Mouse (Mus musculus): Measurements from ENCODE around the gene Ghrl. TPM values are rescaled to one million over a fixed set of nuclear protein-coding genes. Genes with fewer than 3 reads are reported as not detected.
"Not testable (repeated sequence)": the region's sequence is repeated elsewhere in the genome, so short reads cannot be mapped to it uniquely, and the experiment has no call there.

Gene Ghrl
- polyA plus RNA-seq, 2 experiments from 2014 or later, result not detected

DNA sequence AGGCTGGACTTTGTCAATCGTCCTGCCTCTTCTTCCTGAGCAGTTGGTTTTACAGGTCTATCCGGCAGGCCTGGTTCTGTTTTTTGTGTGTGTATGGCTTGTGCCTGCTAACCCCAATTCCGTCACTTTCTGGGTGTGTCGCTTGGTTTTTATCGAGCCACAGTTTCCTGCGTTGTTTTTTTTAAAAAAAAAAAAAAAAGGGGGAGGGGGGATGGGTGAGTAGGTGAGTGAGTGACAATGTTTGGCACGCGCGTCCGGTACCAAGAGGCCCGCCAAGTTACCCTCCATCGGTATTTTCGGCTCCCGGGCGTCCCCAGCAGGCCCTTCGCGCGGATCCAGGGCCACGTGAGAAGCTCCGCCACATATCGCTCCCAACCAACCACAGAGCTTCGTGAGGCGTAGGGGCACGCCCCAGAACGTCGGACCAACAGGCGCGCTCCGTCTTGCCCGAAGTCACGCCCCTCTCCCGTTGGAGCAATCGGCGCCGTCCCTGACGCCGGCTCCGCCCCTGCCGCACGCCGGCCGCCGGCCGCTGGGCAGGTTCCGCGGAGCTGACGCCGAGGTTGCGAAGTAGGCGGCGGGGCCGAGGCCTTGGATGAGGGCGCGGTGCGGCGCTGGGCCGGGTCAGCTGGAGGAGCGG lies 23.0 kb downstream of the Ghrl start, which contains the start of gene Tatdn2:
Gene Tatdn2 (plus strand): TSS at position 469 of the 640 bp plus-strand sequence.
- peak; percentile 87 for ATAC-seq

DNA sequence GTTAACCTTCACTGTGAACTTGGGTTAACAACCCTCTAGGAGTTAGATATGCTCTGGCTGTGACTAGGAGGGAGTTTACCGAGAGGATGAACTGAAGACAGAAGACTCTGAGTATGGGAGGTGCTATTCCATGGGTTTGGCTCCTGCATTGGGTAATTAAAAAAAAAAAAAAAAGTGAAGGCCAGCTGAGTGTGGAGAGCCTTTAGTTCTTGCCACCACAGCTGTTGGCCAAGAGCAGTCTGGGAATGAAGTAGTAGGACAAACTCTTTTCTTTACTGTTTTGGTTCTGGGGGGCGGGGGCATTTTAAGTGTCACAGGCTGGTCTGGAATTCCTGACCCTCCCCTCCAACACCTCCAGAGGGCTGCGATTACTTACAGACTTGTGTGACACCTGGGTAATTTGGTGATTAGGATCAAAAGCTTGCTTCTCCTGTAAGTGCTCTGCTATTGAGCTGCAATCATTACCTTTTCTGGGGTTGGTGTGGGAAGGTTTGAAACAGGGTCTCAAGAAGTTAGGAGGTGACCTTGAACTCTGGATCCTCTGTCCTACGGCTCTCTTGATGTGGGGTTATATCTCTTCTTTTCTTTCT lies 23.8 kb downstream of the Ghrl start:
- no peak for ATAC-seq

DNA sequence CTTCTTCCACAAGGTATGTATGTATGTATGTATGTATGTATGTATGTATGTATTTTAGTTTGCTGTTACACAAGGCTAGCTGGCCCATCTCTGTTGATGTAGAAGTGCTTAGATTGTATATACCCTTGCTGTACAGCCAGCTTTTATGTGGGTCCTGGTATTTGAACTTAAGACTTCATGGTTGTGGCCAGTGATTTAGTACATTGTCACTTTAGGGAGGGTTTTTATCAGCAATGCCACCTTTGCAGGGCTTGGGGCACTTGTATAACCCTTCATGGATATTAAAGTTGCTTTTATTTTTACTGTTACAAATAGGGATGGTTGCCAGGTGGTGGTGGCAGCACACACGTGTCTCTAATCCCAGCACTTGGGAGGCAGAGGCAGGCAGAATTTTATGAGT lies 24.5 kb downstream of the Ghrl start:
- ATAC-seq, result no peak

DNA sequence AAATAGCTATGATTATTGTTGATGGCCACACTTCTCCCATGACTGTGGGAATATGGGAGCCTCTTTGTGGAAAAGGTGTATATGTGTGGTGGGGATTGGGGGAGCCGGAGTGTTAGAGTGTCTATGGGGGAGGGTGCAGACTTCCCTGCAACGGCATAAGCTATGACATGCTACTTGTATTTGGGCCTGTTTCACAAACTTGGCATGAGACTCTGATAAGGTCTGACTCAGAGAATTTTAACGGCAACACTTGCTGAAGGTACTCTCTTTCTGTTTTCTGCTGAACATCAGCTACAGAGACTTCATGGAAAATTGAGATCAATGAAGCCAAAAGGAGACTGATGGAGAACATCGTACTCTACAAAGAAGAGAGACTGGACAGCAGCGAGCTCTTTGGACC lies 26.3 kb downstream of the Ghrl start:
- ATAC-seq, result no peak

DNA sequence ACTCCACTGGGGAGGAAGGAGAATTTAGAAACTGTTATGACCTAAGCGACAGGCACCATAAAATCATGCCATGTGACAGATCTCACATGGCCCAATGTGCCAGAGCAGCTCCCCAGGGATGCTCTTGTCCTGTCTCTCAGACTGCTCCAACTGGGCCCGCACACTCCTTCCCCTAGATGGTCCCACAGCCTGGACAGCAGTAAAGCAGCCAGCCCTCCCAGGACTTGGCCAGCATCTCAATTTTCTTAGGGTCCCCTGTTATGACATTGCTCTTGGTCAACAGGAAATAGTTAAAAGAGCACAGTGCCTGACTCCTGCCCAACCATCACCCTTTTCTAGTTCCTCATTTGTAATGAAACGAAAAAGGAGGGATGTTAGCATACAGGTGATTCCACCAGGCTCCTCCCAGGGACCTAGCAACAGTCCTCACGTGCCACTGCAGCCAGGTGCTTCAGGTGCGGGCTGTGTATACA lies 27.0 kb downstream of the Ghrl start:
- ATAC-seq, result no peak

DNA sequence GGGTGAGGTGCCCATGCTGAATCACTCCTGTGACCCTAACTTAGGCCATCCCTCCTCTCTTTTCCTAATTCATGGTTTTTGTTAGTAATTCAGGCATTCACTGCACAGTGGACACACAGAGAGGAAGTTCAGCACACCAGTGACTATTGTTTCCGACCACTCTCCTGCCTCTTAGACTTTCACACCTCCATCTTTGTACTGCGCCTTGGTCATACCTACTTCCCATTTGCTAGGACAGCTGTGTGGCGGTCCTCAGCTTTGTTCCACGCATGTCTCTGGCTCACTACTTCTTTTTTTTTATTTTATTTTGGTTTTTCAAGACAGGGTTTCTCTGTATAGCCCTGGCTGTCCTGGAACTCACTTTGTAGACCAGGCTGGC lies 28.6 kb downstream of the Ghrl start:
- no peak for ATAC-seq

DNA sequence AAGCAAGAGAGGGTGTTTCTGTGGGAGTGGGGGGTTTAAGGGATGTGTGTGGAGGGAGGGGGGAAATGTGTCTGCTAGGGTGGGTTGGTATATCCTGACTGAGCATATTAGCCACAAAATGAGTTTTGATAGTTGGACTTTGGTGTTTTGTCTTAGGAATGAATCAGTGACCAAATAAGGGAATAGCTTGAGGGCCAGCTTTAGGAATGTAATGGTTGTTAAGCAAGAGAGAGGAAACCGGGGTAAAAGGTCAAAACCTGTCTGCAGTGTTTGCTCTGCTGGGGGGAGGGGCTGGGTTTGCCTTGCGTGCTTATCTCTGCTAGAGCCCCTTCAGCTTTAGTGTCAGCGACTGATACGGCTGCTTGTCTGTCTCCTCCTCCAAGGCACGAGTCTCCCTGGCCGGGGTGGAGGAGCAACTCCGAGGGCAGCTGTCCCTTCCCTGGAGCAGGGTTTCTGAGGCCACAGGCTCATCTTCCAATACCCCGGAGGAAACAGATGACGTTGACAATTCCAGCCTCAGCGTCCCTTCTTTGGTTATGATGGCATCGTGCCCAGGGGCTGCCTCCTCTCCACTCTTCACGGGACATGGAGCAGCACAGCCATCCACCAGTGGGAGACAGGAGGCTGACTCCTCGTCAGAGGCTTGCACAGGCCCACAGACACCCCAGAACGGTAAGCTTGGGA lies 29.1 kb downstream of the Ghrl start:
- ATAC-seq, result peak; percentile 55

DNA sequence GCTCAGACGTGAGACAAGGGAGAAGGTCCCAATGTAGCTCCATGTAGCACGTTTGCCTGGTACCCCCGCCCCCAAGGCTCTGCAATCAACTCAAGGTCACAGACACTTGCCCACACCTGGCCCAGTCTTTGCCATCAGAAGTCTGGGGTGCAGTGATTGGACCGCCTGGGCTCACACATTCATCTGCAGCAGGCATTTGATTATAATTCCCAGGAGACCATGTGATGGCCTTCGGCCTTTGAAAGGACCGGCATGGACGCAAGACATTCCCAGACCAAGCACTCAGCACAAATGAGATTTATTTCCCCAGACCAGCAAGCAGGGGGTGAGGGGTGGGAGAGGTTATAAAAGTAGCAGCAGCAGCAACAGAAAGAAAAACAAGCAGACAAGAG lies 29.7 kb downstream of the Ghrl start:
- ATAC-seq, result no peak

DNA sequence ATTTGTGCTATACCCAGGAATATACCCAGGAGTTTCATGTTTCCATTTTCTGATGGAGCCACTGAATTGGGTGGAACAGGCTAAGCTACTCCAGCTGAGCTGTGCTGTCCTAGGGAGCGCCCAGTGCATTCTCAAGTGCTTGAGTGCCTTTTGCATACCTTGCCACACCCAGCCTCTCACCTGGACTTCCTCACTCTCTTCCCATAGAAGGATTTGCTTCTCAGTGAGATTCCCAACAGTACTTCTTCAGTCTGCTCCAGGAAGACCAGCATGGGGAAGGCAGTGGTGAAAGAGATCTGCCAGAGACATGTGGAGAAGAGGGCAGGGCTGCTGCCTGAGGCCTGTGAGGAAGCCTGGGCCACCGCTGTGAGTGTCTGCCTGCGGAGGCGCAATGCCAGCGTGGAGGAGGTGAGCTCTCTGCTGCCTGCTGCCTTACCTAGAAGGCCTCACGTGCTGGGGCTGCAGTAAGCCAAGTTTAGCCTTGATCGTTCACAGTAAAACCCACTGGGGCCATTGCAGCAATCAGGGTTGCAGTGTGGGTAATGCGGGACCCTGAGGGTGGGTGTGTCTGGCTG lies 33.0 kb downstream of the Ghrl start:
- no peak for ATAC-seq

DNA sequence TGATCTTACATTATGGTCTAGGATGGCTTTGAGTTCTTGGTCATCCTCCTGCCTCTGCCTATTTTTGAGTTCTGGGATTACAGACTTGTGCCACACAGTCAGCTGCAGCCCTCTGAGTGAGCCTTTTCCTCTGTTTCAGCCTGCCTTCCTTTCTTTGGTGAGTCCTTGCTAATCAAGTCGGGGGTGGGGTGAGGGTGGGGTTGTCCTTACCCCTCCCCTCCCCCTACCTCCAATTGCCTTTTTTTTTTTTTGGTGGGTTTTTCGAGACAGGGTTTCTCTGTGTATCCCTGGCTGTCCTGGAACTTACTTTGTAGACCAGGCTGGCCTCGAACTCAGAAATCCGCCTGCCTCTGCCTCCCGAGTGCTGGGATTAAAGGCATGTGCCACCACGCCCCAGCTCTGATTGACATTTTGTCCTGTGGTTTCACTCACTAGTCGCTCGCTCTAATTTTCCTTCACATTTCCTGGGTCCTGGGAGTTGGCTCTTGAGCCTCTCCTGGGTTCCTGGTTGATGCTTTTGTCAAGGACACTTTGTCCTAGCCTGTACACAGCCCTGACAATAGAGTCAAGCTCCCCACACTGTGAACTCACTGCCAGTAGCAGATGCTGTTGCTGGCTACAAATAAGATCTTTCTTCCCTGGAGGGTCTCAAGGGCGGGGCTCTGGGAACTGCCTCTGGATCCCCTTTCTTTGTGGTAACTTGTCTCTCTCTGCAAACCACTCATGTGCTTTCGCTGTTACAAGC lies 36.4 kb downstream of the Ghrl start:
- ATAC-seq, result no peak

DNA sequence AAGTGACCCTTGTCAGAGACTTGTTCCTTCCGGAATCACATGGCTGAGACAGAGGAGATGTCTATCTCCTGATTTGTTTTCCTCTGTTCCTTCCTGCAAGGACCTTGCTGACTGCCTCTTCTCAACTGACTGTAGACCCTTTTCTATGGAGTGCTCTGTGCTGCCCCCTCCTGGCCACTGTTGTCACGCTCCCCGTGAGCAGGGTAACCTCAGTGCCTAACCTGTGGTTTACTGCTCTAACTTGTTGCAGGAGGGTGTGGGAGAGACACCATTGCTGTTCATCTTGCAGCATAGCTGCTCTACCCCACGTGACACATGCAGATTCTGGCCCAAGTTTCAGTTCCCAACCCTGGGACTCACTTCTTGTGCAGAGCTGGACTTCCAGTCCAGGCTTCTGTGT lies 38.4 kb downstream of the Ghrl start:
- ATAC-seq, result peak; percentile 84

DNA sequence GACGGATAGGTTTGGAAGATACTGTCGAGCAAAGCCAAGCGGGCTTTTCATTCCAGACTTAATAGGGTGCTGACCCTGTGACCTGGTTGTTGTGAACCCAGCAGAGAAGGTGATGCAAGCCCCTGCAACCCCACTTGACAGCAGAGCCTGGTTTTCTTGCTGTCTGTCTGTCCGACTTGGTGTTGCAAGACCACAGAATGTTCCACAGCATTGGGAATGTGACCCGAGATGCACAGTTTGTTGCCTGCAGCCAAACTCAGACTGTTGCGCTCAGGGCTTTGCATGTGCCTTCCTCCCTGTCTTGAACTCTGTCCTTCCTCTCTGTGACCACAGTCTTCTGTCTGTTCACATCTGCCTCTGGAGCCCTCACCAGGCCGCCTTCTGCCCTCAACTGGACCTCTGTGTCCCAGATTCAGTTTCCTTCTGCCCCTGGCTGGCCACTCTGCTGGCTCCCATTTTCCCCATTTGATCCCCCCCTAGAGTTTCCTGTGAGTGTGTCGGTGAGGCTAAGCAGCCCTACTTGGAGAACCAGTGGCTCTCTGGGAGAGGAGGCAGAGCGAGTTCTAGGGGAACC lies 39.6 kb downstream of the Ghrl start:
- ATAC-seq, result no peak

DNA sequence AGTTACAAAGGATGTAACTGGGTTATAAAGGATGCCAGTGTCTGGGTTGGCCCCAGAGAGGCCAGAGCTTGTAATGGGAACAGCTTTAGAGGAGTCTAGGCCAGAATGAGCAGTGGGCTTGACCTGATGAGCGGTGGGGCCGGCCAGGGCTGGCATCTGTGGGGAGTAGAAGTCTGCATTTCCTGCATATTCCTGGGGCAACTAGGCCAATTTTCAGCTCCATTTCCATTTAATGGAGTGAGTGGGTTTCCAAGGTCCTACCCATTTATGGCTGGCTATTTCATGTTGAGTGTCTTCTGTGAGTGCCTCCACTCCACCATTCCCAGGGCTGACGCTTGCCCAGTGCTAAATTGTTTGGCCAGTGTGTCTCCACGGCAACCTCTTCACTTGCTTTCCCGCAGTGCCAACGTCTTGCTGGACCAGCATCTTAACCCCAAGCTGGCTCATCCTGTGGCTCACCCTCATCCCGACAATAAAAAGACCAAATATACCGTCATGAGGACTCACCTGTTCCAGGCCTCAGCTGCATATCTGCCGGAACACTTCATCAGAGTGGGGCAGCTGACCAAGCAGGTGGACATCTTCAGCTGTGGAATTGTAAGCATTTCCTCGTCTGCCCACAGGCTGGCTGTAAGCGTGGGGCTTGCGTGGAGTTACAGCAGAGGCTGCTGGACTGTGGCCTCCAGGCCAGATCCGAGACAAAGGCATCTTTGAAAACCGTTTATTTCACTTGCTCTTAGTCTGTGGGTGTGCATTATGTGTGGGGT lies 41.3 kb downstream of the Ghrl start:
- ATAC-seq, result no peak

DNA sequence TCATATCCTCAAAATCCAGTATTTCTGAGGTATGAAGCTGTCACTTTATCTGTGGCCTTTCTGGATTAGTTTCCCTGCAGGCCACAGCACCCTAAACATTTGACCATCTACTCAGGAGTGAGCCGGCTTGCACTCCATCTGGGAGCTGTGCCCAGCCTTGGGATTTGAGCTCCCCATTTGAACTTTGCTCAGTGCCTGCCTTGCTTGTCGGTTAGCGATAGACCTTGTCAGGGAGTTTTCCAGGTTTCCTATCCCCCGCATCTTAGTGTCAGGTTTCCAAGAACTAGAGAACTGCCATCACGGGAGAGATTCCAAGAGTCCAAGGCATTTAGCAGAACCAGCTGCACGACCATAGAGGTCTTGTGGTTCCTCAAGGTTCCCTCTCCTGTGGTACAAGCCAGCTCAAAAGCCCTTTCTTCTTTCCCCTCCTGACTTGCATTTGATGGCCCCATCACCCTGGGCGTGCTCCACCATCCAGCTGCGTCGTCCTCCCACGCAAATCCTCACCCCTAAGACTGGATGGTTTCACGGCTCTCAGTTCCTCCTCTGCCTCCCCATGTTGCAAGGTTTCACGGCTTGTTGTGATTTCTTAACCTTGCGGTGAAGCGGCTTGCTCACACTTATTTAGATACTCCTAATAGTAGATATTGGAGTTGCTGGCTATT lies 42.5 kb downstream of the Ghrl start:
- no peak for ATAC-seq

DNA sequence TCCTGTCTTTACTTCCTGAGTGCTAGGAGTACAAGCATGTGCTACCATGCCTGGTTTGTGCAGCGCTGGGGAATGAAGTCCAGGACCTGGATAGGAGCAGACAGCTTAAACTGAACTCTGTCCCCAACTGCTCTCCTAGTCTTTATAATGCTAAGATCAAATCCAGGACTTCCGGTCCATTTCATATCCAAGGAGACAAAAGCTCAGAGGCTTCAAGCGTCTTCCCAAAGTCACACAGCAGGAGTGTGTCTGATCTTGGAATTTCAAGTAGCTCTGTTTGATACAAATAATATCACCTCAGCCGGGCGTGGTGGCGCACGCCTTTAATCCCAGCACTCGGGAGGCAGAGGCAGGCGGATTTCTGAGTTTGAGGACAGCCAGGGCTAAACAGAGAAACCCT lies 43.7 kb downstream of the Ghrl start:
- ATAC-seq, result no peak

DNA sequence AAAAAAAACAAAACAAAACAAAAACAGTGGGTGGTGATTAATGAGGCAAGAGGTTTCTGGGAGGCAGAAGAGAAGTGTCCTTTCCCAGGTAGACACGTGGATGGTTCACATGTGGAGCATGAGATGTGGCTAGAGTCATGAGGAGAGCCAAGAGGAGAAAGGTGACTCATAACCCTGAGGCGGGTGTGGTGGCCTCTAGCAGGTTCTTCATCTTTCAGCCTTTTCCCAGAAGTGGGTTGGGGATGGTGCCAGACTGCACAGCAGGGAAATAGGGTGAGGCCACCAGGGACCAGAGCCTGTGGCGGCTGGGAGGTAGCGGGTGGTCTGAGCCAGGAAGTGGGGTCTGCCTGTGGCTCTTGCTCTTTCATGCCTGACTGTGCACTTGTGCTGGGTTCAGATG lies 44.4 kb downstream of the Ghrl start:
- no peak for ATAC-seq

DNA sequence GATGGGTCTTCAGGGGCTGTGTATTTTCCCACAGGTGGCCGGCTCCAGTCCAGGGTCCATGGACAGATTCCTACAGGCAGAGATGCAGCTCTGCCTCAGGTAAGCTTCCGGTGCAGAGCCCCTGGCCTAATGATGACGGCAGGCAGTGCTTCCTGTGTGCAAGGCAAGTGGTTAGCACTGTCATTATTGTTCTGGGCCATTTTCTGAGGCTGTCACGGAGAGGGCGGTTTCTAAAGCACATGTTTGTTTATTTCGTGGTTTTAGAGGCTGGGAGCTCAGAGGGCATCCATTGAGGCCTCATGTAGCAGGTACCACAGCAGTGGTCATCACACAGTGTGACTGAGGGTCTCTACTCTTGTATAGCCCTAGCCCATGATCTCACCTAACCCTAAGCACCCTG lies 46.7 kb downstream of the Ghrl start:
- ATAC-seq, result no peak

DNA sequence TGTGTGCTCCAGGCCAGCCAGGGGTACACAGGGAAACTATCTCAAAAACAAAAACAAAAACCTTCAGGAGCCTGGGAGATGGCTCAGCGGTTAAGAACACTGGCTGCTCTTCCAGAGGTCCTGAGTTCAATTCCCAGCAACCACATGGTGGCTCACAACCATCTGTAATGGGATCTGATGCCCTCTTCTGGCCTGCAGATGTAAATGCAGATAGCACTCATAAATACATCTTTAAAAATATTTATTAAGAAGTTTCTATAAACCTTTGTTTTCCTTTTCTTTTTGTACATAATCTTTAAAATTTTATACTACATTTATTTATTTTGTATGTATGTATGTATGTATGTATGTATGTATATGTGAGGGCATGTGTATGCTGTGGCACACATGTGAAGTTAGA lies 47.7 kb downstream of the Ghrl start:
- ATAC-seq, result not testable (repeated sequence)

DNA sequence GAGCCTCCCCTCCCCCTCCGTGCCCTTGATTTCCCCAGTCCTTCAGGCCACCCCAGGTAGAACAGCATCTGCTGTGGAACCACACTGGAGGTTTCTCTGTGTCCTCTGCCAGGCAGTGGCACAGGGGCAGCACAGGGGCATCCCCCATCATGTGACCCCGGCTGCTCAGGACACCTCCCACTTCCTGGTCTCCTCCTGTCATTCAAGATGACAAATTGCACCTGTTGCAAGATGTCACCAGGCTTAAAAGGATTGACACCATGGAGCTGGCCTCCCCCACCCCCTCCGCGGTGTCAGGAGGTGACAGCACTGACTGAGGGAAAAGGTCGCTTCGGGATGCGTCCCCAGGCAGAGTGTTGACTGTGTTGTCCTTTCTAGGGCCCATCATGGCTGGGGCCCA lies 49.9 kb downstream of the Ghrl start:
- peak; percentile 72 for ATAC-seq

DNA sequence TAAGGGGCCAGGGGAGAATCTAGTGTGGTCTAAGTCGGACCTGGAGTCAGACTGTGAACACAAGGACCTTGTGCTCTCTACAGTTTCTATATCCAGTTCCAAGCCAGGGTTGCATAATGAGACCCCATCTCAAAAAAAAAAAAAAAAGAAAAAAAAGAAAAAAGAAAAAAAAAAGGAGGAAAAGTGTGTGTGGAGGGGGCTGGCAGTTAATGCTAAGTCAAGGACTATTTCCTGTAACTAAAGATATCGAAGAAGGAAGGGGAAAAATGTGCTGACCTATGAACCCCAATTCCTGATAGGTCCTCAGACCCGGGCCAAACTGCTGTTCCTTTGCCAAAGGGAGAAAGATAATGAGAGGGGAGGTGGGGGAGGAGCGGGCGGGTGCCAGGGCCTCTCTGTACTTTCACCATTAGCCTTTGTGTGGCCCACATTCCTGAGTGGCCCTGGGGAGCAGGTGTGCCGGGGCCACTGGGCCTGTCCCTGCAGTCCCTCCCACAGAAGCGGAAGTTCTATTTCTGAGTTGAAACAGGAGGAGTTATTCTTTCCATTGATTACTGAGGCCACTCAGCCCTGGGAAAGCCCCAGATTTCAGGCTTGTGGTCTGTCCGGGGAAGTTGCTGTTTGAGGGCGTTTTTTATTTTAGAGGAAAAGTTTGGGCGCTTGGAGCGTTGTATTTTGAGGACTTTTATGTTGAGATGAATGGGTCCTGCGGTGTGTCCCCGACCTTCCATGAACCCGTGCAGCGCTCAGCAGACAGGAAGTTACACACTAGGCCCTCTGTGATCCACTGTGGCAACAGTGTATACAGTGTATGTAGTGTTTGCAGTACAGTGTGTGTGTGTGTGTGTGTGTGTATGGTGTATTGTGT lies 51.2 kb downstream of the Ghrl start:
- ATAC-seq, result peak; percentile 76
